Mouse (Mus musculus) limb, embryonic 10.5 days (tissue): ENCODE results near the gene Mob3c. TPM values are rescaled to one million over a fixed set of nuclear protein-coding genes. Genes with fewer than 3 reads are reported as not detected.

Source experiments
- DNase-seq: peaks from one replicate; pipeline ENCODE4 v3.0.0-alpha.2; 2017; ENCODE audit warnings: low spot score
- H3K27ac ChIP-seq: fragments of 300-500 bp; sonication (generic); 2 replicates; pipeline ENCODE4 v1.5.1; 2016; ENCODE audit warnings: mild to moderate bottlenecking
- H3K27me3 ChIP-seq: fragments of 300-500 bp; sonication (generic); 2 replicates; pipeline ENCODE4 v1.6.1; 2016; ENCODE audit warnings: low read depth, mild to moderate bottlenecking; ENCODE audit not compliant: poor library complexity, severe bottlenecking
- H3K36me3 ChIP-seq: fragments of 300-500 bp; sonication (generic); 2 replicates; pipeline ENCODE4 v1.6.1; 2016; ENCODE audit warnings: mild to moderate bottlenecking, moderate library complexity
- H3K4me1 ChIP-seq: fragments of 300-500 bp; sonication (generic); 2 replicates; pipeline ENCODE4 v1.6.1; 2016
- H3K4me3 ChIP-seq: fragments of 300-500 bp; sonication (generic); 2 replicates; pipeline ENCODE4 v1.5.1; 2016; ENCODE audit warnings: mild to moderate bottlenecking, moderate library complexity
- H3K9me3 ChIP-seq: fragments of 300-500 bp; sonication (generic); replicated peaks from 2 replicates; pipeline ENCODE4 v1.6.1; 2016; ENCODE audit warnings: mild to moderate bottlenecking
- WGBS: fragments of 180-500 bp; shearing (Covaris S2); methylation state at CpG from one replicate; pipeline ENCODE4 v1.1.7; 2016; 5-methylcytosine and 5-hydroxymethylcytosine counted together
- polyA plus RNA-seq: library from polyadenylated mRNA; unstranded; fragments of >200 nt; fragmentation: Nextera tagmentation; extraction: Ambion mirVana; gene quantifications from 2 replicates; pipeline ENCODE4 v1.2.1, GENCODE M21; 2016

Mob3c gene
- polyA plus RNA-seq, 1 experiment from 2014 or later, result 6.5 TPM

DNA sequence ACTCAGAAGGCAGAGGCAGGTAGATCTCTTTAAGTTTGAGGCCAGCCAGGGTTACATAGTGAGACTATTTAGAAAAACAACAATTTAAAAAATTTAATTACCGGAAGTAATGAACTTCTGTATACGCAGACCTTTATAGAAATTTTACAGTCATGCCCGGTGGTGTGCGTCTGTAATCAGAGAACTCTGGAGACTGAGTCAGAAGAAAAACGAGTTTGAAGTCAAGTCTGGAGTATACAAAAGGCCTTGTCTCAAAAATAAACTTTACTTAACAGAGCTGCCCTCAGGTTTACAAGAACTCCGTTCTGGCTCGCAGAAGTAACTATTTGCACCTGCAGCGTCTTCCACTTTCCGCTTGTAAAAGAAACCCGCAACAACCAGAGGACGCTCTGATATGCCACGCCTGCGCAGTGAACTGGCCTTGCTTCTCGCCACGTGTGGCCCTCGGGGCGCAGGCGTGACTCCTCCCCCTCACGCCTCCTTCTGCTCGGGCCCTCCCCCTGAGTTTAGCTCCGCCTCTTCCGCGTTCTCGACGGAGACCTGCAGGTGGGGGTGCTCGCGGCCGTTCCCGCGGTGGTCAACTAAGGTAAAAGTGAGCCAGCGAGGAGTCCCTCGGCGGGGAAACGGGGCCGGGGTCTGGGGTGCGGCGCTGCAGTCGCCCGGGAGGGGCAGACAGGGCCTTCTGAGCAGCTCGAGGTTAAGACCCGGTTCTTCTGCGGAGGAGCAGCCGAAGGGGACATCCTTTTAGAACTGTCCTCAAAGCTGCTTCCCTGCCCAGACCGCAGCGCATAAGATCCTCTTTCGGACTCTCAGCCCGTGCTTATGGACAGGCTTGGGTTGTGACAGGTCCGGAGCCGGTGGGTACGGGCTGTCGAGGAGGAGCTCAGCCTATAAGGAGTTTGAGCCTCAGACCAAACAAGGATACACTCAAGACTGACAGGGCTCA, 11.1 kb downstream of the Mob3c start, which contains the start of gene Mknk1:
TSS of gene Mknk1 (plus strand) at position 503 of the 946 bp plus-strand sequence.
- WGBS, result 3% methylated on average over 51 of the region's 51 CpGs
- H3K9me3 ChIP-seq, result no peaks in the 10 kb centered on the region
- peak within 1 kb of the TSS; percentile 76 for H3K4me3 ChIP-seq
- peaks cover 15% of the 10 kb centered on the region for H3K4me1 ChIP-seq
- no peaks in the 10 kb centered on the region for H3K27me3 ChIP-seq
- peak within 1 kb of the TSS; percentile 85 for H3K27ac ChIP-seq
- peak; percentile 93 for DNase-seq
- H3K36me3 ChIP-seq, result no peaks in the 10 kb centered on the region

DNA sequence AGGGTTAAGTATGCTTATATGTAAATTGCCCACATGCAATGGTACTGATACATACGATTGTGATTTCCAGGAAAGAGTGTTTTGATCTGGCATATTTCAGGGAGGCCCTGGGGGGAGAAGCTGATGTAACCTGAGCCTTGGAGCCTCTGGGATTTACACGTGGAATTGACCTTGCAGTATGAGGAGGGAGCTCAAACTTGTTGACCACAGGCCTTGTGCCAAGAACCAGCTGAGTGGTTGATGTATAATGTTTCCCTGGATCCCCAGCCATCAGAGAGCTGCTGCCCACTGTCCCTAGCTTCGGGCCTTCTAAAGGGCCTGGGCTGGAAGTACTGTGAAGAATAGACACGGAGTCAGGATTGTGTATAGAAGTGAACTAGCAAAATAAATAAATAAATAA, 12.1 kb downstream of the Mob3c start:
- no peaks in the 10 kb centered on the region for H3K36me3 ChIP-seq
- 58% methylated on average over 4 of the region's 4 CpGs for WGBS
- H3K27ac ChIP-seq, result no peak overlapping the region
- H3K4me1 ChIP-seq, result peaks cover 16% of the 10 kb centered on the region
- no peaks in the 10 kb centered on the region for H3K27me3 ChIP-seq
- no peaks in the 10 kb centered on the region for H3K9me3 ChIP-seq
- DNase-seq, result no peak
- peak overlapping the region; percentile 76 for H3K4me3 ChIP-seq

DNA sequence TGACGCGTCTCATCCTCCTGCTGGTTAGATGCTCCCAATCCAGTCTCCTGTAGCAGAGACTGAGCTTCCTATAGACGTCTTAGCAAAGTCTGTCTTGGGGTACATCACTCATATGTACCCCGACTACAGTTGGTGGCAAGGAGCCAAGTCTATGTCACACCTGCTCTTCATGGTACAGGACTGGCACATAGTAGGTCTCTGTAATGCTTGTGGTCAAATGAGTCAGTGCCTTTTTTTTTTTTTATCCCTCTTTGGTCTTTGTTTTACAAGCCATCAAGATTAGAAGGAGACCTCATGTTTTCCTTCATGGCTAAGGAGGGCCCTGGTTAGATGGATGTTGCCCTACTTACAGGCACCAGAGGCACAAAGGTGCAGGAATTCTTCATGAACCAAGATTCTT, 12.9 kb downstream of the Mob3c start:
- no peak for DNase-seq
- no peaks in the 10 kb centered on the region for H3K27me3 ChIP-seq
- 90% methylated on average over 4 of the region's 4 CpGs for WGBS

DNA sequence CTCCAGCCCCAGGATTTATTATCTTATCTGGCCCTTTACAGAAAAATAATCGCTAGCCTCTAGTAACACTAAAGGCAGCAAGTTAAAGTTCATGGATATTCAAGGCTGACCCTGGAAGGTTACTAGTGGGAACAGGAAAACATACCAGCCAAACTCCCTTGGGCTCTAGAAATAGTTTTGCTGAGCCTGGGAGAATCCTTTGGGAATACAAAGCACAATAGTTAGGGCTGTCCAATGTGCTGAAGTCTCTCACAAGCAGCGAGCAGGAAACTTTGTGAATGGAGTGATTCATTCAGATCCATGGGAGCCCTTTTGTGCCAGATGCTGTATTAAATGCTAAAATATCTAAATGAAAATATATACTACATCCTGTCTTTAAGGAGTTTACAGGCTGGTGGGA, 18.8 kb downstream of the Mob3c start:
- H3K4me1 ChIP-seq, result peaks cover 3% of the 10 kb centered on the region; the same call in 1 of the 2 replicates
- H3K27me3 ChIP-seq, result no peaks in the 10 kb centered on the region
- H3K27ac ChIP-seq, result no peak overlapping the region
- H3K9me3 ChIP-seq, result no peaks in the 10 kb centered on the region
- peaks cover 31% of the 10 kb centered on the region for H3K36me3 ChIP-seq
- 66% methylated on average over 2 of the region's 2 CpGs for WGBS
- H3K4me3 ChIP-seq, result no peak overlapping the region
- no peak for DNase-seq

More for the DNA sequence above, 12.9 kb downstream of the Mob3c start:
- Histone ChIP-seq H3K27ac (no peak overlapping the region), H3K4me3 (no peak overlapping the region), H3K4me1 (peaks cover 16% of the 10 kb centered on the region), H3K36me3 (no peaks in the 10 kb centered on the region), H3K9me3 (no peaks in the 10 kb centered on the region)

DNA sequence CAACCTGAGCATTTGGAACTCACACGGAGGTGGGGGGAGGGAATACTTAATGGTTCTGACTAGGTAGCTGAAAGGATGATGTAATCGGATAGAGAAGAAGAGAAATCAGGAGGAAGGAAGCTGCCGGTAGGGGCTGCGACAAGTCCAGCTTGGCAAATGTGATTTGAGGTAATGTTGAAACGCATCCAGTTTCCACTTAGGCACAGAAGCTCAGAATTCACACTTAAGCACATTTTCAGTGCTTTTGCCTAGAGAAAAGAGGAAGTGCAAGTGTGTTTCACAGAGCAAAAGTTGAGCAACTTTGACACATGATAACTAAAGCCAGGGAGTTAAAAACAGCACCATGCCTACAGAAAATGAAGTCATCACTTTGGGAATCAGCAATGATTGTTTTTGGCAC, 19.5 kb downstream of the Mob3c start:
- H3K4me1 ChIP-seq, result peaks cover 3% of the 10 kb centered on the region; the same call in 1 of the 2 replicates
- H3K9me3 ChIP-seq, result no peaks in the 10 kb centered on the region
- no peak overlapping the region for H3K4me3 ChIP-seq
- no peak for DNase-seq
- H3K27ac ChIP-seq, result no peak overlapping the region
- no peaks in the 10 kb centered on the region for H3K27me3 ChIP-seq
- H3K36me3 ChIP-seq, result peaks cover 39% of the 10 kb centered on the region
- WGBS, result 67% methylated on average over 5 of the region's 5 CpGs

DNA sequence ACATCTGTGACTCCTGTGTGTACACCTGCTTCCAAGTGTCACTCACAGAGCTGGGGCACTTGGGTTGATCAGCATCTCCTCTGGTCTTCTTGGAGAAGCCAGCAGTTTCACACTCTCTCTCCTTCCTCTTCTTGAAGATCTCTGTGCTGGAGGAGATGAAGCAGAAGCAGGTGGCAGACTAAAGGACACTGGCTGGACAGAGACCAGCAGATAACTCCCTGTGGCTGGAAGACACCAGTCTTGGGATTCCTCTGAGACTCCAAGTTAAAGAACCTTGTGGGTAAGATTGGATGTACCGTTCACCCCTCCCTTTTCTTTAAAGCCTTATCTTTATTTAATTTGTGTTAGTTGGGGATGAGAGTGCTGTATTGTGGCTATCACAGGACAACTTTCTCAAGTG, 20.2 kb downstream of the Mob3c start:
- H3K4me1 ChIP-seq, result peaks cover 3% of the 10 kb centered on the region; the same call in 1 of the 2 replicates
- H3K36me3 ChIP-seq, result peaks cover 46% of the 10 kb centered on the region
- DNase-seq, result no peak
- no peaks in the 10 kb centered on the region for H3K9me3 ChIP-seq
- WGBS, result 86% methylated on average over 1 of the region's 1 CpGs
- no peak overlapping the region for H3K27ac ChIP-seq
- H3K27me3 ChIP-seq, result no peaks in the 10 kb centered on the region
- H3K4me3 ChIP-seq, result no peak overlapping the region

DNA sequence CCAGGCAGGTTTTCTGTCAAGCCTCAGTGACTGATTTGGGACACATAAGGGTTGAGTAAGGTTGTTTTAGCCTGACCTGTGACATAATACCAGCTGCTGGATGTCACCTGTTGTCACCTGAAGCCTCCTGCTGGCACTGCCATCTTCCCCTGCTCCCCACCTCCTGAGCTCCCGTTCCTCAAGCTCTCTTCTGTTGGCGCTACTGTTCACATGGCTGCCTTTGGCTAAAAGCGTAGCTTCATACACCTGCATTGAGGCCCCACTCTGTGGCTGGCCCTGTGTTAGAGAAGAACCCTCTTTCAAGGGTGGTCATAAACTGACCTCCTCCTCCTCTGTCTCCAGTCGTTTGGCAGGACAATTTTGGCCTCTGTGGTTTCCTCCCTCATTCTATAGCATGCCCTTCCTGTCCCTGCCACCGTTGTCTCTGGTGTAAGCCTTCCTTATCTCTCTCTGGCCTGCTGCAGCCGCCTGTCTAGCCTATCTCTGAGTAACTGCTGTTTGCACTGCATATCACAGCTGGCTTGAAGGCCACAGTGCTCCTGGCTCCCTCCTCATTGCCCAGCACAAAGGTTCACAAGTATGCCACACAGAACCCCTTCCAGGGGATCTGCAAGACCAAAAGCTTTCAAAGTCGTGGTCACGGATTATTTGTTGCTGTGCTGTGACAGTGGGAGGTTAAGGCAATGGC, 21.2 kb downstream of the Mob3c start:
- WGBS, result 70% methylated on average over 8 of the region's 8 CpGs
- Histone ChIP-seq H3K4me3 (no peak overlapping the region), H3K27me3 (no peaks in the 10 kb centered on the region), H3K36me3 (peaks cover 48% of the 10 kb centered on the region), H3K27ac (peak overlapping the region; percentile 1; the same call in 1 of the 2 replicates), H3K4me1 (peaks cover 4% of the 10 kb centered on the region; the same call in 1 of the 2 replicates), H3K9me3 (no peaks in the 10 kb centered on the region)
- no peak for DNase-seq

DNA sequence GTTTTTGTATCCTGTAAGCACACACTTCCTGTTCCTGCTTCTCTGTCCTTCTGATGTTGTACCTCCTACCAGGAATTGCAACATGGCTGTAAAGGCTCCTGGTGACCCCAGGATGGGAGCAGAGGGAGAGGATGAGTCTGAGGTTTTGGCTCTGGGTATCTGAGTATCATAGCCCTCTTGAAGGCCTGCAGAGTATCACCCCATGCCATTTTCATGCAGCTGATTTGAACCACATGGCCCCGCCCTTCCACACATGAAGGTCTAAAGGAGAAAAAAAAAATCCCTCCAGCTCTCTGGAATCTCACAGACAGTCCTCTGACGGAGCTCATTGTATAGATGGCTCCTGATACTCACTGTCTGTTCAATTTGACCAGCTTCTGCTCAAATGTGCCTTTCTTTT, 22.2 kb downstream of the Mob3c start:
- no peaks in the 10 kb centered on the region for H3K9me3 ChIP-seq
- no peak overlapping the region for H3K27ac ChIP-seq
- no peak for DNase-seq
- H3K4me1 ChIP-seq, result peaks cover 14% of the 10 kb centered on the region
- H3K4me3 ChIP-seq, result no peak overlapping the region
- peaks cover 48% of the 10 kb centered on the region for H3K36me3 ChIP-seq
- 90% methylated on average over 2 of the region's 2 CpGs for WGBS
- no peaks in the 10 kb centered on the region for H3K27me3 ChIP-seq

DNA sequence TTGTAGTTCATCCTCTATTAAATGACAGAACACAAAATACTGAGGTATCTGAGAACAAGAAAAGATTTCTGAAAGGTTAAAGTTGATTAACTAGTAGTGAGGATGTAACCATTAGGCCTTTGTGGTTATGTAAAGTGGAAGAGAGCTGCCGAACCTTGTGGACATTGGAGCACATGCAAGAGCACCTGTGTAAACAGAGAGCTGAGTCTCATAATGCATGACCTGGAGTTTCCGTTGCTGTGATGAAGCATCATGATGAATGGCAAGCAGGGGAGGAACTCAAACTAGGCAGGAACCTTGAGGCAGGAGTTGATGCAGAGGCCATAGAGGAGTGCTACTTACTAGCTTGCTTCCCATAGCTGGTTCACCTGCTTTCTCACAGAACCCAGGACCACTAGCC, 22.7 kb downstream of the Mob3c start:
- Histone ChIP-seq H3K27ac (no peak overlapping the region), H3K36me3 (peaks cover 48% of the 10 kb centered on the region), H3K9me3 (no peaks in the 10 kb centered on the region), H3K4me3 (no peak overlapping the region), H3K27me3 (no peaks in the 10 kb centered on the region), H3K4me1 (peaks cover 19% of the 10 kb centered on the region)
- DNase-seq, result no peak
- 57% methylated on average over 2 of the region's 2 CpGs for WGBS

DNA sequence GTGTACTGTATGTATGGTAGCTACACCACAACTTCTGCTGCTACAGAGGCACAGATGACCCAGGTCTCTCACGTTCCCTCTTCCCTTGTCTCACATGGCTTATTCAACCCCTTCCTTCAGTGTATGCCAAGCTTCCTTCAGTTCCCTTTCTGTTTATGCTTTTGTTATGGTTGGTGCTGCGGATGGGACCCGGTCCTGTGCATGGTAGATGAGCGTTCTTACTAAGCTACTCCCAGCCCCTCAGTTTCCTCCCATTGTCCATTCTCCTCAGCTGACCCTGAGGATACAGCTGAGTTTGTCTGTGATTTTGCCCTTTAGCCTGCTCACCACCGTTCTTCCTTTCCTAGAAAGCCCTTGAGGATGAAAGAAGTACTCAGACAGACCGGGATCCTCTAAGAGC, 23.7 kb downstream of the Mob3c start:
- no peaks in the 10 kb centered on the region for H3K9me3 ChIP-seq
- peaks cover 29% of the 10 kb centered on the region for H3K4me1 ChIP-seq
- H3K36me3 ChIP-seq, result peaks cover 51% of the 10 kb centered on the region
- H3K4me3 ChIP-seq, result no peak overlapping the region
- H3K27me3 ChIP-seq, result no peaks in the 10 kb centered on the region
- no peak overlapping the region for H3K27ac ChIP-seq
- DNase-seq, result no peak
- WGBS, result 91% methylated on average over 6 of the region's 6 CpGs

DNA sequence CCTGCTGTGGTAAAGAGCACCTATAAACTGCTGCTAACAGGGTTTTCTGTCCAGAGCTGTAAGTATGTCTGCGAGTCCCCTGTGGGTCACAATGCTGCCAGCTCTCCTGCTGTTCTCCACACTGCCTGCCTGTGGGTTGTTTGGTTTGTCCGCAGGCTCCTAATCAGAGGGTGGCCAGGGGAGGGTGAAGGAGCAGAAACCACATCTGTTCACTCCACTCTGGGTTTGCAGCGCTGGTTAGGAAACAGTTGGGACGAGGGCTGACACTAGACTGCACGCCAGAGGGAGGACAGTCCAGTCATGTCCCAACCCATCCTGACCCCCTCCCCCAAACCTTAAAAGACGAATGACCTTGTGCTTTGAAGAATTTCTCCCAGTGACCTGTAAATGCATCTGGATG, 27.2 kb downstream of the Mob3c start:
- Histone ChIP-seq H3K27ac (peak overlapping the region; percentile 68), H3K9me3 (no peaks in the 10 kb centered on the region), H3K4me1 (peaks cover 33% of the 10 kb centered on the region), H3K4me3 (no peak overlapping the region), H3K27me3 (no peaks in the 10 kb centered on the region), H3K36me3 (peaks cover 63% of the 10 kb centered on the region)
- DNase-seq, result no peak
- WGBS, result 29% methylated on average over 6 of the region's 6 CpGs

DNA sequence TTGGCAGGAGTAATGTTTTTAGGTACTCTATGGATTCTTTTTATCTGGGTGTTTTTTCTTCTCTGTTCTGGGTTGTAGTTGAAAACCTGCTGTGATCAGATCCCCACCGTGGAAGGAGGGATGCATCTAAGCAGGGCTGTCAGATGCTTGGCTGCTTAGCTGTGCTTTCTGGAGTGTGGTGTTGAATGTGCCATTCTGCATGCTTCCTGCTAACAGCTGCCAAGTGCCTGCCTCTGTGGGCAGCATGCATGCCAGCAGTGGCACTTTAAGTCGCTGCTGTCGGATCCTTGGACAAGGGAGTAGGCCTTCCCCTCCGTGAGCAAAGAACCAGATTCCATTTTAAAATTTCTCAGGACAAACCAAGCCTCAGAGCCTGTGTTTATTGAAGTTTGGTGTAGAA, 27.7 kb downstream of the Mob3c start:
- 71% methylated on average over 4 of the region's 4 CpGs for WGBS
- Histone ChIP-seq H3K4me1 (peaks cover 33% of the 10 kb centered on the region), H3K36me3 (peaks cover 63% of the 10 kb centered on the region), H3K9me3 (no peaks in the 10 kb centered on the region), H3K27me3 (no peaks in the 10 kb centered on the region), H3K27ac (peak overlapping the region; percentile 68; the same call in 1 of the 2 replicates), H3K4me3 (no peak overlapping the region)
- DNase-seq, result no peak

DNA sequence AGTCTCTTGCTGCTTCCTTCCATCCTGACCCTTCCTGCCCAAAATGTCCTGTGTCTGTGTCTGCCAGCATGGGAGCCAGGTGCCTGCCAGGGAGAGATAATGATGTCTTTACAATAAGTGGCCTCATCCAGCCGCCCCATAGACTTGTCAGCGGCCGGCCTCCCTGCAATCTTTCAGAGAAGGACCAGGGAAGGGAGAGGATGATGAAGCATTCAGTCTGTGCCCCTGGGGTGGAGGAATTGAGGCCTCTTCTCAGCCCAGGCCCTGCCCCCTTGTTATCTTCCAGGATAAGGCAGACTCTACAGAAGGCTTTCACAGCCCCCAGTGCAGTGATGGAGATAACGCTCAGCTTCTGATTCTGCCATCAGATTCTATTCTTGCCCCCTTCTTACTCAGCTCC, 28.4 kb downstream of the Mob3c start:
- Histone ChIP-seq H3K27me3 (no peaks in the 10 kb centered on the region), H3K36me3 (peaks cover 63% of the 10 kb centered on the region), H3K4me3 (no peak overlapping the region), H3K9me3 (no peaks in the 10 kb centered on the region), H3K4me1 (peaks cover 36% of the 10 kb centered on the region), H3K27ac (peak overlapping the region; percentile 68; the same call in 1 of the 2 replicates)
- 53% methylated on average over 4 of the region's 4 CpGs for WGBS
- no peak for DNase-seq
